13 mouse cellular contexts compared by ENCODE assay signal in genomic region chr11:12865034-12865620, GRCm38 (mm10).
A peak's percentile ranks its signal among the peaks of the same experiment; 100 is the strongest.
DNase-seq lines count a peak whose midpoint lies in the region.
"Had no signal": no experiment of that assay in that cellular context is flagged by ENCODE, and none has a peak within 500 bp of the region (broad histone marks: within the 10 kb centered on the region; RNA-seq: fewer than 3 reads in every experiment).

No protein-coding gene starts in this region.

- intact Hi-C loops in heart, postnatal 36 days (cut with DNase I), result no loop called here
- intact Hi-C loops in left cerebral cortex, postnatal 4 days (cut with DNase I), result no loop called here
- intact Hi-C loops in left cerebral cortex, postnatal 10 days (cut with DNase I), result no loop called here

- DNase-seq in cerebellum, postnatal 10 days, result peak; percentile 69 to 81
- no peak for DNase-seq in cerebellum, adult 18-20 months
- peak; percentile 68 for DNase-seq in heart, adult 11 months
- DNase-seq in heart, postnatal 36 days, result no peak
- DNase-seq in left cerebral cortex, postnatal 4 days, result peak; percentile 24
- no peak for DNase-seq in left cerebral cortex, postnatal 10 days (ENCODE audit: extremely low spot score in 1 of 2, low spot score in 2 of 2)
- DNase-seq: adrenal gland, adult 8-10 months; adrenal gland, postnatal 25 days; cerebellum, adult 2 months; cerebellum, adult 9-11 months; gastrocnemius, postnatal 10 days; gastrocnemius, postnatal 36 days; kidney, adult 18-20 months had no signal

Comparison
In these comparisons a context has a peak if more than half of its experiments do, and no peak if none do; other contexts are left out.
1. DNase-seq: peak in cerebellum, postnatal 10 days (2 of 2), heart, adult 11 months (single experiment) and left cerebral cortex, postnatal 4 days (single experiment); none in cerebellum, adult 18-20 months (0 of 2), heart, postnatal 36 days (0 of 2) and left cerebral cortex, postnatal 10 days (0 of 2).